Mouse (Mus musculus) hindbrain, embryonic 14.5 days (tissue): Measurements from ENCODE around the gene Tcl1b1. TPM values are rescaled to one million over a fixed set of nuclear protein-coding genes. Genes with fewer than 3 reads are reported as not detected.
"Not testable (repeated sequence)": the region's sequence is repeated elsewhere in the genome, so short reads cannot be mapped to it uniquely, and the experiment has no call there.

Experiments used
- ATAC-seq: fragments of 200-750 bp; cut with Nextera tagmentation; 2 replicates; pipeline ENCODE4 v1.8.0; 2017; ENCODE audit warnings: moderate number of reproducible peaks, mild to moderate bottlenecking, moderate TSS enrichment, moderate library complexity; ENCODE audit not compliant: low FRiP score
- DNase-seq: peaks from one replicate; pipeline ENCODE4 v3.0.0-alpha.2; 2015; ENCODE audit warnings: low spot score
- H3K27ac ChIP-seq: fragments of 300-500 bp; sonication (generic); 2 replicates; pipeline ENCODE4 v1.5.1; 2014; ENCODE audit warnings: mild to moderate bottlenecking, moderate library complexity
- H3K27me3 ChIP-seq: fragments of 300-500 bp; sonication (generic); 2 replicates; pipeline ENCODE4 v1.6.1; 2014; ENCODE audit warnings: mild to moderate bottlenecking, low read length, mixed read lengths; ENCODE audit not compliant: control insufficient read depth, insufficient read depth
- H3K36me3 ChIP-seq: fragments of 300-500 bp; sonication (generic); replicated peaks from 2 replicates; pipeline ENCODE4 v1.6.1; 2014; ENCODE audit not compliant: control insufficient read depth, insufficient read depth
- H3K4me1 ChIP-seq: fragments of 300-500 bp; sonication (generic); replicated peaks from 2 replicates; pipeline ENCODE4 v1.6.1; 2014; ENCODE audit warnings: antibody characterized with exemption, low read length, mixed read lengths; ENCODE audit not compliant: control insufficient read depth, insufficient read depth
- H3K4me2 ChIP-seq: fragments of 300-500 bp; sonication (generic); replicated peaks from 2 replicates; pipeline ENCODE4 v1.6.1; 2014; ENCODE audit warnings: mild to moderate bottlenecking, moderate library complexity
- H3K4me3 ChIP-seq: fragments of 300-500 bp; sonication (generic); replicated peaks from 2 replicates; pipeline ENCODE4 v1.5.1; 2014; ENCODE audit warnings: mild to moderate bottlenecking, low read length
- H3K9ac ChIP-seq: fragments of 300-500 bp; sonication (generic); 2 replicates; pipeline ENCODE4 v1.6.1; 2014
- H3K9me3 ChIP-seq: fragments of 300-500 bp; sonication (generic); 2 replicates; pipeline ENCODE4 v1.6.1; 2016; ENCODE audit warnings: low read length; ENCODE audit not compliant: control insufficient read depth
- WGBS: fragments of 180-500 bp; shearing (Covaris S2); extraction: QIAGEN DNeasy Blood & Tissue Kit; methylation state at CpG from one replicate; pipeline ENCODE4 v1.1.7; 2014; 5-methylcytosine and 5-hydroxymethylcytosine counted together
- polyA plus RNA-seq: library from polyadenylated mRNA; unstranded; fragments of >200 nt; fragmentation: Nextera tagmentation; extraction: Ambion mirVana; gene quantifications from 2 replicates; pipeline ENCODE4 v1.2.1, GENCODE M21; 2014

Gene Tcl1b1
- polyA plus RNA-seq, 1 experiment from 2014 or later: not detected

DNA sequence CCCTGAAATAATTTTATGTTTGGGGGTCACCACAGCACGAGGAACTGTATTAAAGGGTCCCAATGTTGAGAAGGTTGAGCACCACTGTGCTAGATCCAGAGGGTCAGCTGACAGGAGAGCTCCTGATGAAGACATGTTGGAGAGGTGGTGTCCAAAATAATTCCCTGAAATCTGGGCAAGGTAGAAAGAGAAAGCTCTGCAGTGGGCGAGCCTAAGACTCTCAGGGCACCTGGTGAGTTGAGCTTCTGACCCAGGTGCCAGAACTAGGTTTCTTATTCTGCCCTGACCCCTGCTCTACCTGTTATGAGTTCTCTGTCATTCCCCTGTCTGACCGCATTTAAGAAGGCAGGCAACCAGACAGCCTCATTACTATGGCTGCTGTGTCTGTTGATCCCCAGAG lies 16.6 kb downstream of the Tcl1b1 start, which contains the start of gene Tcl1b5:
Gene Tcl1b5 (plus strand): TSS at position 301 of the 400 bp plus-strand sequence.
- DNase-seq, ATAC-seq: not testable (repeated sequence)
- WGBS: 61% methylated on average over 3 of the region's 3 CpGs

DNA sequence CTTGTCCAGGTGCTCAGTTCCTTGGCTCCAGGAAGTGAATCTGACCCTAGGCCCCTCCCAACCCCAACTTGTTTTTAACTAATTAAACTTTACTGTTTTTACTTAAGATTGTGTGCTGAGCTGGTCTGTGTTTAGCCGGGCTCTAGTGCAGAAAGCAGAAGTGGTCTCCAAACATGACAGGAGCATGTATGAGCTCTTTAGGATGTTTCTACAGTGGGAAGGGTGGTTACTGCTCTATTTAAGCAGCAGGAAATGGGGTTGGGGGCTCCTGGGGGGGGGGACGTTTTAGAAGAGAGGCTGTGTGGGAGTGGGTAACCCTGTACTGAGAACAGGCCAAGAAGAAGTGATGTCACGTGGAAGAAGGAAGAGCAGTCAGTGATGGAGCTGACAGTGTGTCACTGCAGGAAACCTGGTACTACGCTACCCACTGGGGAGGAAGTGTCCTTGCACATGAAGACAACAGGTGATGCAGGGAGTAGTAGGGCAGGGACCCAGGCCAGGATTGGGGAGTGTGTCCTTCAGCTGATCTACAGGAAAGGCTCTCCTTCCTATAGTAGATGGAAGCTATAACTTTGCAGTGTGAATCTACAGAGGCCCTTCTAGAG lies 21.7 kb downstream of the Tcl1b1 start:
- not testable (repeated sequence) for H3K27me3 ChIP-seq, H3K4me2 ChIP-seq, H3K36me3 ChIP-seq, H3K9me3 ChIP-seq, ATAC-seq, H3K27ac ChIP-seq, DNase-seq, H3K4me3 ChIP-seq, H3K9ac ChIP-seq, H3K4me1 ChIP-seq
- WGBS: 74% methylated on average over 4 of the region's 4 CpGs

More for the DNA sequence above, 16.6 kb downstream of the Tcl1b1 start, which contains the start of gene Tcl1b5:
- H3K27me3 ChIP-seq, H3K9ac ChIP-seq, H3K4me1 ChIP-seq, H3K4me3 ChIP-seq, H3K36me3 ChIP-seq, H3K27ac ChIP-seq, H3K9me3 ChIP-seq, H3K4me2 ChIP-seq: not testable (repeated sequence)

- not testable (repeated sequence) for H3K4me3 ChIP-seq, H3K4me2 ChIP-seq, H3K9ac ChIP-seq, H3K27me3 ChIP-seq, ATAC-seq, H3K9me3 ChIP-seq, H3K4me1 ChIP-seq, DNase-seq, H3K36me3 ChIP-seq, H3K27ac ChIP-seq
- 55% methylated on average over 2 of the region's 2 CpGs for WGBS
Observed at GRCm38 (mm10) chr12:105188980-105189379, 29.5 kb downstream of the Tcl1b1 start.

DNA sequence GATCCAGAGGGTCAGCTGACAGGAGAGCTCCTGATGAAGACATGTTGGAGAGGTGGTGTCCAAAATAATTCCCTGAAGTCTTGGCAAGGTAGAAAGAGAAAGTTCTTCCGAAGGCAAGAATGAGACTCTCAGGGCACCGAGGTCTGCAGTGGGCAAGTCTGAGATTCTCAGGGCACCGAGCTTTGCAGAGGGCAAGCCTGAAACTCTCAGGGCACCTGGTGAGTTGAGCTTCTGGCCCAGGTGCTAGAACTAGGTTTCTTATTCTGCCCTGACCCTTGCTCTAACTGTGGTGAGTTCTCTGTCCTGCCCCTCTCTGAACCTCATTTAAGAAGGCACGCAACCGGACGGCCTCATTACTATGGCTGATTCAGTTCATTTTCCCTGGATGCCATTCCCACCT lies 31.3 kb downstream of the Tcl1b1 start, which contains the start of gene Tcl1b3:
Gene Tcl1b3 (plus strand): TSS at position 301 of the 400 bp plus-strand sequence.
- WGBS: 93% methylated on average over 6 of the region's 6 CpGs
- DNase-seq, H3K4me3 ChIP-seq, H3K9me3 ChIP-seq, ATAC-seq, H3K27ac ChIP-seq, H3K4me2 ChIP-seq, H3K36me3 ChIP-seq, H3K9ac ChIP-seq, H3K4me1 ChIP-seq, H3K27me3 ChIP-seq: not testable (repeated sequence)

DNA sequence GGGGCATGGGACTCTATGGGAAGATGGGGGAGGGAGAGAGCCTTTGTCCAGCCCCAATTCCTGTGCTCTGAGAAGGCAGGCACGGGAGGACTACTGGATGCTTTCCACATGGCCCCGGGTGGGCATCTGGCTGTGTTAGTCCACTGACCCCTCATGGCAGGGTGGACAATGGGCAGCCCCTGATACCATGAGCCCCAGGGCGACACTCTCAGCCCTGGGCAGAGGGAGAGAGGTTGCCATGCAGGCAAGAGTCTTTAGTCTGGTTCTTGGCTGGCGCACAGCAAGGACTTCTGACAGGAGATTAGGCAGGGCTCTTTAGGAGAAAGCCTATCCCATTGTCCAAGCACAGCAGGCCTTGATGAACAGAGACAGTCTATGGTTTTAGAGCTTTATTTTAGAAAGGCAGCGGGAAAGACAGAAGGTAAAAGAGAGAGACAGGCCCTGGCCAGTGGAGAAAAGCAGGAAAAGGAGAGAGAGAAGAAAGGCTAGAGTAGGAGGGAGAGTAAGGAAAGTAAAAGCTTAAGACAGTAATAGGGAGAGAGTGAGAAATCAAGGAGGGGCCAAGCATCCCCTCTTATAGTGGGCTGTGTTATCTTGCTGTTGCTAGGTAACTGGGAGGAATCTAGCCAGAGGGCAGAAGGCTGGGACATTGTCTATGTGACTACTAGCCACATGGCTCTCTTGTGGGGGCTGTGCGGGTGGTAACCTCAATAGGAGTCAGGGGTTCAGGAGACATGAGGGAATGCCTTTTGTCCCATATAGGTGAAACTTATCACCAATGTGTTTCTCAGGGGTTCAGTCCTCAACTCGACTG lies 40.4 kb downstream of the Tcl1b1 start:
- not testable (repeated sequence) for H3K27me3 ChIP-seq, H3K4me3 ChIP-seq, H3K9me3 ChIP-seq, H3K36me3 ChIP-seq, H3K9ac ChIP-seq, H3K4me1 ChIP-seq, DNase-seq, H3K27ac ChIP-seq, ATAC-seq, H3K4me2 ChIP-seq
- WGBS: 16% methylated on average over 7 of the region's 7 CpGs

DNA sequence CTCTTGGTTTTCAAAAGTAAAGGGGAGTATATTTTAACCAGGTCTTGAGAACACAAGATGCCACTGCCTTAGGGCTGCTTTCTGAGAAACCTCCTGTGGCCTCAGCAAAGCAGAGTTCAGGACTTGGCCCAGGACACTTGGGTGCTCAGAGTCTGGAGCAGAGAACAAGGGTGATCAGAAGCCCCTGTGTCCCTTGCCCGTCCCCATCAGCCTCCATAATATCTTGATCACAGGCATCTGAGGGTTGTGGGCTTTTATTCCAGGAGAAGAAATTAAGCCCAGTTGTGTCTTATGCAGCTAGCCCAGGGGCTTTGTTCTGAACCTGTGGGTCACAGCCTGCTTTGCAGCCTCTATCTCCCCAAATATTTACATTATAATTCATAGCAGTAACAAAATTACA lies 42.2 kb downstream of the Tcl1b1 start, which contains the start of gene Tcl1b4:
Gene Tcl1b4 (plus strand): TSS at position 301 of the 400 bp plus-strand sequence.
- H3K9me3 ChIP-seq, H3K4me1 ChIP-seq: not testable (repeated sequence)
- 100% methylated on average over 1 of the region's 1 CpGs for WGBS

GRCm38 (mm10) chr12:105207071-105207470 lies 47.6 kb downstream of the Tcl1b1 start:
- Histone ChIP-seq H3K9ac (no peak overlapping the region), H3K4me1 (no peaks in the 10 kb centered on the region), H3K9me3 (no peaks in the 10 kb centered on the region), H3K4me3 (no peak overlapping the region), H3K27ac (no peak overlapping the region), H3K36me3 (no peaks in the 10 kb centered on the region), H3K4me2 (no peak overlapping the region), H3K27me3 (no peaks in the 10 kb centered on the region)
- DNase-seq (no peak), ATAC-seq (no peak)
- WGBS: 80% methylated on average over 1 of the region's 1 CpGs

More for the DNA sequence above, 42.2 kb downstream of the Tcl1b1 start, which contains the start of gene Tcl1b4:
- ATAC-seq, H3K36me3 ChIP-seq, H3K27me3 ChIP-seq, DNase-seq, H3K4me2 ChIP-seq, H3K27ac ChIP-seq, H3K4me3 ChIP-seq, H3K9ac ChIP-seq: not testable (repeated sequence)

GRCm38 (mm10) chr12:105208441-105208840 lies 49.0 kb downstream of the Tcl1b1 start:
- Histone ChIP-seq H3K27me3 (no peaks in the 10 kb centered on the region), H3K27ac (no peak overlapping the region), H3K9ac (no peak overlapping the region), H3K9me3 (no peaks in the 10 kb centered on the region), H3K4me2 (no peak overlapping the region), H3K4me3 (no peak overlapping the region), H3K36me3 (no peaks in the 10 kb centered on the region), H3K4me1 (no peaks in the 10 kb centered on the region)
- ATAC-seq (no peak), DNase-seq (no peak)
- 95% methylated on average over 1 of the region's 1 CpGs for WGBS

GRCm38 (mm10) chr12:105209231-105209630 lies 49.7 kb downstream of the Tcl1b1 start:
- H3K9me3 ChIP-seq: no peaks in the 10 kb centered on the region
- WGBS: 95% methylated on average over 7 of the region's 7 CpGs
- DNase-seq (no peak), ATAC-seq (no peak)
- no peak overlapping the region for H3K9ac ChIP-seq
- H3K4me1 ChIP-seq: no peaks in the 10 kb centered on the region
- H3K27ac ChIP-seq: no peak overlapping the region
- no peaks in the 10 kb centered on the region for H3K36me3 ChIP-seq
- no peak overlapping the region for H3K4me3 ChIP-seq
- H3K27me3 ChIP-seq: no peaks in the 10 kb centered on the region
- no peak overlapping the region for H3K4me2 ChIP-seq
